Mouse (Mus musculus): ENCODE measurements around the gene Sema3e. TPM values are rescaled to one million over a fixed set of nuclear protein-coding genes. Genes with fewer than 3 reads are reported as not detected.

Sema3e gene
- polyA plus RNA-seq, 1 experiment from 2014 or later = 1.6 TPM

- Histone ChIP-seq H3K4me1 (replicated peaks; ENCODE audit: control insufficient read depth, insufficient read depth, low read length) (no peaks in the 10 kb centered on the region), H3K9me3 (ENCODE audit: control insufficient read depth, low read length) (no peaks in the 10 kb centered on the region), H3K36me3 (ENCODE audit: control insufficient read depth, insufficient read depth, low read length) (no peaks in the 10 kb centered on the region), H3K9ac (ENCODE audit: low read length) (no peak overlapping the region), H3K4me2 (ENCODE audit: low read length) (no peak overlapping the region), H3K27me3 (replicated peaks; ENCODE audit: control insufficient read depth, insufficient read depth, low read length) (no peaks in the 10 kb centered on the region), H3K4me3 (ENCODE audit: low read depth, low read length) (no peak overlapping the region), H3K27ac (ENCODE audit: low read depth) (no peak overlapping the region)
- ATAC-seq (replicated peaks; ENCODE audit: low FRiP score, low TSS enrichment, low read depth) (no peak), DNase-seq (ENCODE audit: low spot score) (no peak)
- WGBS = 75% methylated on average over 8 of the region's 8 CpGs
These were observed 110.9 kb downstream of the Sema3e start for GRCm38 (mm10) chr5:14135929-14136328.

- 97% methylated on average over 1 of the region's 1 CpGs for WGBS
These were observed 113.6 kb downstream of the Sema3e start for GRCm38 (mm10) chr5:14138725-14139124.

GRCm38 (mm10) chr5:14162579-14162978 is 137.5 kb downstream of the Sema3e start:
- ATAC-seq (replicated peaks; ENCODE audit: low FRiP score, low TSS enrichment, low read depth) (no peak), DNase-seq (ENCODE audit: low spot score) (no peak)
- WGBS = 48% methylated on average over 5 of the region's 5 CpGs

More at GRCm38 (mm10) chr5:14138725-14139124, 113.6 kb downstream of the Sema3e start:
- Histone ChIP-seq H3K9me3 (ENCODE audit: control insufficient read depth, low read length) (no peaks in the 10 kb centered on the region), H3K4me2 (ENCODE audit: low read length) (no peak overlapping the region), H3K36me3 (ENCODE audit: control insufficient read depth, insufficient read depth, low read length) (no peaks in the 10 kb centered on the region), H3K4me3 (ENCODE audit: low read depth, low read length) (no peak overlapping the region), H3K4me1 (replicated peaks; ENCODE audit: control insufficient read depth, insufficient read depth, low read length) (no peaks in the 10 kb centered on the region), H3K27me3 (replicated peaks; ENCODE audit: control insufficient read depth, insufficient read depth, low read length) (no peaks in the 10 kb centered on the region), H3K9ac (ENCODE audit: low read length) (no peak overlapping the region), H3K27ac (ENCODE audit: low read depth) (no peak overlapping the region)
- DNase-seq (ENCODE audit: low spot score) (no peak), ATAC-seq (replicated peaks; ENCODE audit: low FRiP score, low TSS enrichment, low read depth) (no peak)

GRCm38 (mm10) chr5:14163280-14163679 is 138.2 kb downstream of the Sema3e start:
- Histone ChIP-seq H3K27me3 (replicated peaks; ENCODE audit: control insufficient read depth, insufficient read depth, low read length) (no peaks in the 10 kb centered on the region), H3K9ac (ENCODE audit: low read length) (no peak overlapping the region), H3K9me3 (ENCODE audit: control insufficient read depth, low read length) (no peaks in the 10 kb centered on the region), H3K27ac (ENCODE audit: low read depth) (no peak overlapping the region), H3K36me3 (ENCODE audit: control insufficient read depth, insufficient read depth, low read length) (no peaks in the 10 kb centered on the region), H3K4me3 (ENCODE audit: low read depth, low read length) (no peak overlapping the region), H3K4me2 (ENCODE audit: low read length) (no peak overlapping the region), H3K4me1 (replicated peaks; ENCODE audit: control insufficient read depth, insufficient read depth, low read length) (no peaks in the 10 kb centered on the region)
- DNase-seq (ENCODE audit: low spot score) = no peak
- WGBS = 93% methylated on average over 3 of the region's 3 CpGs
- ATAC-seq (replicated peaks; ENCODE audit: low FRiP score, low TSS enrichment, low read depth) = no peak

More at GRCm38 (mm10) chr5:14162579-14162978, 137.5 kb downstream of the Sema3e start:
- H3K4me2 ChIP-seq (ENCODE audit: low read length) = no peak overlapping the region
- no peak overlapping the region for H3K27ac ChIP-seq (ENCODE audit: low read depth)
- H3K4me3 ChIP-seq (ENCODE audit: low read depth, low read length) = no peak overlapping the region
- H3K27me3 ChIP-seq (replicated peaks; ENCODE audit: control insufficient read depth, insufficient read depth, low read length) = no peaks in the 10 kb centered on the region
- no peaks in the 10 kb centered on the region for H3K9me3 ChIP-seq (ENCODE audit: control insufficient read depth, low read length)
- H3K36me3 ChIP-seq (ENCODE audit: control insufficient read depth, insufficient read depth, low read length) = no peaks in the 10 kb centered on the region
- H3K4me1 ChIP-seq (replicated peaks; ENCODE audit: control insufficient read depth, insufficient read depth, low read length) = no peaks in the 10 kb centered on the region
- H3K9ac ChIP-seq (ENCODE audit: low read length) = no peak overlapping the region

GRCm38 (mm10) chr5:14167776-14168175 is 142.7 kb downstream of the Sema3e start:
- no peaks in the 10 kb centered on the region for H3K27me3 ChIP-seq (replicated peaks; ENCODE audit: control insufficient read depth, insufficient read depth, low read length)
- no peak overlapping the region for H3K27ac ChIP-seq (ENCODE audit: low read depth)
- 69% methylated on average over 3 of the region's 3 CpGs for WGBS
- no peak for ATAC-seq (replicated peaks; ENCODE audit: low FRiP score, low TSS enrichment, low read depth)
- H3K9ac ChIP-seq (ENCODE audit: low read length) = no peak overlapping the region
- no peak overlapping the region for H3K4me2 ChIP-seq (ENCODE audit: low read length)
- H3K4me1 ChIP-seq (replicated peaks; ENCODE audit: control insufficient read depth, insufficient read depth, low read length) = no peaks in the 10 kb centered on the region
- DNase-seq (ENCODE audit: low spot score) = no peak
- H3K9me3 ChIP-seq (ENCODE audit: control insufficient read depth, low read length) = no peaks in the 10 kb centered on the region
- H3K36me3 ChIP-seq (ENCODE audit: control insufficient read depth, insufficient read depth, low read length) = no peaks in the 10 kb centered on the region
- no peak overlapping the region for H3K4me3 ChIP-seq (ENCODE audit: low read depth, low read length)

- Histone ChIP-seq H3K4me2 (ENCODE audit: low read length) (no peak overlapping the region), H3K27ac (ENCODE audit: low read depth) (no peak overlapping the region), H3K27me3 (replicated peaks; ENCODE audit: control insufficient read depth, insufficient read depth, low read length) (no peaks in the 10 kb centered on the region), H3K36me3 (ENCODE audit: control insufficient read depth, insufficient read depth, low read length) (no peaks in the 10 kb centered on the region), H3K4me3 (ENCODE audit: low read depth, low read length) (no peak overlapping the region), H3K4me1 (replicated peaks; ENCODE audit: control insufficient read depth, insufficient read depth, low read length) (no peaks in the 10 kb centered on the region), H3K9ac (ENCODE audit: low read length) (no peak overlapping the region), H3K9me3 (ENCODE audit: control insufficient read depth, low read length) (no peaks in the 10 kb centered on the region)
- ATAC-seq (replicated peaks; ENCODE audit: low FRiP score, low TSS enrichment, low read depth) = no peak
- 91% methylated on average over 10 of the region's 10 CpGs for WGBS
- DNase-seq (ENCODE audit: low spot score) = no peak
These were observed 148.5 kb downstream of the Sema3e start for GRCm38 (mm10) chr5:14173355-14174183.

GRCm38 (mm10) chr5:14180571-14180970 is 155.5 kb downstream of the Sema3e start:
- no peak for ATAC-seq (replicated peaks; ENCODE audit: low FRiP score, low TSS enrichment, low read depth)
- Histone ChIP-seq H3K4me3 (ENCODE audit: low read depth, low read length) (no peak overlapping the region), H3K9ac (ENCODE audit: low read length) (no peak overlapping the region), H3K27ac (ENCODE audit: low read depth) (no peak overlapping the region), H3K36me3 (ENCODE audit: control insufficient read depth, insufficient read depth, low read length) (no peaks in the 10 kb centered on the region), H3K9me3 (ENCODE audit: control insufficient read depth, low read length) (no peaks in the 10 kb centered on the region), H3K4me2 (ENCODE audit: low read length) (no peak overlapping the region), H3K27me3 (replicated peaks; ENCODE audit: control insufficient read depth, insufficient read depth, low read length) (no peaks in the 10 kb centered on the region), H3K4me1 (replicated peaks; ENCODE audit: control insufficient read depth, insufficient read depth, low read length) (no peaks in the 10 kb centered on the region)
- WGBS = 92% methylated on average over 10 of the region's 10 CpGs
- DNase-seq (ENCODE audit: low spot score) = no peak

GRCm38 (mm10) chr5:14182156-14182555 is 157.1 kb downstream of the Sema3e start:
- no peak for ATAC-seq (replicated peaks; ENCODE audit: low FRiP score, low TSS enrichment, low read depth)
- 87% methylated on average over 11 of the region's 11 CpGs for WGBS

More at GRCm38 (mm10) chr5:14182156-14182555, 157.1 kb downstream of the Sema3e start:
- Histone ChIP-seq H3K36me3 (ENCODE audit: control insufficient read depth, insufficient read depth, low read length) (no peaks in the 10 kb centered on the region), H3K4me2 (ENCODE audit: low read length) (no peak overlapping the region), H3K27me3 (replicated peaks; ENCODE audit: control insufficient read depth, insufficient read depth, low read length) (no peaks in the 10 kb centered on the region), H3K9me3 (ENCODE audit: control insufficient read depth, low read length) (no peaks in the 10 kb centered on the region), H3K4me1 (replicated peaks; ENCODE audit: control insufficient read depth, insufficient read depth, low read length) (no peaks in the 10 kb centered on the region), H3K4me3 (ENCODE audit: low read depth, low read length) (no peak overlapping the region), H3K27ac (ENCODE audit: low read depth) (no peak overlapping the region), H3K9ac (ENCODE audit: low read length) (no peak overlapping the region)
- no peak for DNase-seq (ENCODE audit: low spot score)

Measured in intestine, embryonic 14.5 days (tissue).